Mouse (Mus musculus) heart, embryonic 11.5 days (tissue): ENCODE measurements at regions not wholly inside any gene's neighbourhood (a gene's known extent, or its start where the extent isn't known, plus 50 kb on each side); places are given as distances from the start of the nearest gene placed in this dataset.

ENCODE experiments used
- ATAC-seq: fragments of 200-750 bp; cut with Nextera tagmentation; replicated peaks from 2 replicates; pipeline ENCODE4 v1.8.0; 2017; ENCODE audit warnings: moderate library complexity; ENCODE audit not compliant: insufficient number of reproducible peaks, low FRiP score, low TSS enrichment
- H3K27ac ChIP-seq: fragments of 300-500 bp; sonication (generic); 2 replicates; pipeline ENCODE4 v1.5.1; 2014; ENCODE audit warnings: mild to moderate bottlenecking, low read depth, low read length
- H3K27me3 ChIP-seq: fragments of 300-500 bp; sonication (generic); 2 replicates; pipeline ENCODE4 v1.6.1; 2014; ENCODE audit warnings: mild to moderate bottlenecking, low read length, mixed read lengths; ENCODE audit not compliant: control insufficient read depth, insufficient read depth
- H3K36me3 ChIP-seq: fragments of 300-500 bp; sonication (generic); 2 replicates; pipeline ENCODE4 v1.6.1; 2014; ENCODE audit warnings: mild to moderate bottlenecking, low read length, moderate library complexity, mixed read lengths; ENCODE audit not compliant: control insufficient read depth, insufficient read depth
- H3K4me1 ChIP-seq: fragments of 300-500 bp; sonication (generic); 2 replicates; pipeline ENCODE4 v1.6.1; 2014; ENCODE audit warnings: low read length; ENCODE audit not compliant: control insufficient read depth, insufficient read depth
- H3K4me2 ChIP-seq: fragments of 300-500 bp; sonication (generic); 2 replicates; pipeline ENCODE4 v1.6.1; 2014; ENCODE audit warnings: mild to moderate bottlenecking, moderate library complexity
- H3K4me3 ChIP-seq: fragments of 300-500 bp; sonication (generic); 2 replicates; pipeline ENCODE4 v1.5.1; 2014; ENCODE audit warnings: low read depth, low read length
- H3K9ac ChIP-seq: fragments of 300-500 bp; sonication (generic); 2 replicates; pipeline ENCODE4 v1.6.1; 2014; ENCODE audit warnings: mild to moderate bottlenecking, low read depth, low read length, moderate library complexity
- H3K9me3 ChIP-seq: fragments of 300-500 bp; sonication (generic); replicated peaks from 2 replicates; pipeline ENCODE4 v1.6.1; 2016; ENCODE audit warnings: low read length; ENCODE audit not compliant: control insufficient read depth
- WGBS: fragments of 180-500 bp; shearing (Covaris S2); extraction: QIAGEN DNeasy Blood & Tissue Kit; methylation state at CpG from one replicate; pipeline ENCODE4 v1.1.7; 2014; ENCODE audit not compliant: insufficient replicate concordance; 5-methylcytosine and 5-hydroxymethylcytosine counted together

DNA sequence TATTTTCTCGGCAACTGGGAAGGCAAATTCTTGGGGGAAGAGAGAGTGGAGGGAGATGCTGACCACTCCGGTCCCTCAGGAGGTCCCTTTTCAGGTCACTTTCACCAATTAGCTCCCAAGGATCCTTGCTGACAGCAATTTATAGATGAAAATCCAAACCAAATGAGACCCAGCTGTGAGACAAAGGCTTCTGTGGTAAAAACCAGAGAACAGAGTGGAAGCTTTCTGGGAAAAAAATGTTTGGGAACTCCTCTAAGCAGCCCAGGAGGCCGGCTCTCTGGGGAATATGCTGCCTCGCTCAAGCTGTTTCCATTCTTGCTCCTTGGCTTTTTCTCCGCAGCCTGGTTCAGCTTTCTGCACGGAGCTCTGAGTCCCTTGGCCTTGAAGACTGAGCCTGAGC, 73.5 kb upstream of the Ddit4l start:
- WGBS, result 9% methylated on average over 6 of the region's 6 CpGs
- H3K27me3 ChIP-seq, result no peaks in the 10 kb centered on the region
- H3K9ac ChIP-seq, result 0 out of 2 replicates have a peak overlapping the region, but pooled peaks have one; percentile 0
- H3K27ac ChIP-seq, result no peak overlapping the region
- H3K4me3 ChIP-seq, result peak overlapping the region; percentile 25; the same call in 1 of the 2 replicates
- no peaks in the 10 kb centered on the region for H3K9me3 ChIP-seq
- peak overlapping the region; percentile 60 for H3K4me2 ChIP-seq
- no peaks in the 10 kb centered on the region for H3K36me3 ChIP-seq
- ATAC-seq, result no peak
- H3K4me1 ChIP-seq, result 0 out of 2 replicates have a peak, but pooled peaks cover 2% of the 10 kb centered on the region

DNA sequence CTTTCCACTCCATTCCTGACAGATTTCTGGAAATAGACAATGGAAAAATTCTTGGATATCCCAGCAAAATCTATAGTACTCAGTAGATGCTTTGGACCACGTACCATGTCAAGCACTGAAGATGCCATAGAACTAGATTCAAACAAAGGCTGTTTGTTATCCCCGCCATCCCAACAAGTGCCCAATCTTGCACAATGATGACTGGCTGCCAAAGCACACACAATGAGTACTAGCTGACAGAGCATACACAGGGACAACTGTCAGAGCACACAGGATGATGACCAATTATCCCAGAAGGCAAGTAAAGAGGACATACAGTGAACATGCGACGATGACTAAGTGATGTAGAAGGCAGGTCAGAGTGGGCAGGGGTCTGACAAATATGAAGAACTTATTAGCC, 70.7 kb upstream of the Ddit4l start:
- H3K27me3 ChIP-seq, result no peaks in the 10 kb centered on the region
- no peaks in the 10 kb centered on the region for H3K9me3 ChIP-seq
- H3K4me2 ChIP-seq, result no peak overlapping the region
- no peaks in the 10 kb centered on the region for H3K36me3 ChIP-seq
- H3K4me3 ChIP-seq, result no peak overlapping the region
- H3K4me1 ChIP-seq, result 0 out of 2 replicates have a peak, but pooled peaks cover 2% of the 10 kb centered on the region
- no peak overlapping the region for H3K9ac ChIP-seq
- H3K27ac ChIP-seq, result no peak overlapping the region
- no peak for ATAC-seq
- WGBS, result 85% methylated on average over 4 of the region's 4 CpGs

DNA sequence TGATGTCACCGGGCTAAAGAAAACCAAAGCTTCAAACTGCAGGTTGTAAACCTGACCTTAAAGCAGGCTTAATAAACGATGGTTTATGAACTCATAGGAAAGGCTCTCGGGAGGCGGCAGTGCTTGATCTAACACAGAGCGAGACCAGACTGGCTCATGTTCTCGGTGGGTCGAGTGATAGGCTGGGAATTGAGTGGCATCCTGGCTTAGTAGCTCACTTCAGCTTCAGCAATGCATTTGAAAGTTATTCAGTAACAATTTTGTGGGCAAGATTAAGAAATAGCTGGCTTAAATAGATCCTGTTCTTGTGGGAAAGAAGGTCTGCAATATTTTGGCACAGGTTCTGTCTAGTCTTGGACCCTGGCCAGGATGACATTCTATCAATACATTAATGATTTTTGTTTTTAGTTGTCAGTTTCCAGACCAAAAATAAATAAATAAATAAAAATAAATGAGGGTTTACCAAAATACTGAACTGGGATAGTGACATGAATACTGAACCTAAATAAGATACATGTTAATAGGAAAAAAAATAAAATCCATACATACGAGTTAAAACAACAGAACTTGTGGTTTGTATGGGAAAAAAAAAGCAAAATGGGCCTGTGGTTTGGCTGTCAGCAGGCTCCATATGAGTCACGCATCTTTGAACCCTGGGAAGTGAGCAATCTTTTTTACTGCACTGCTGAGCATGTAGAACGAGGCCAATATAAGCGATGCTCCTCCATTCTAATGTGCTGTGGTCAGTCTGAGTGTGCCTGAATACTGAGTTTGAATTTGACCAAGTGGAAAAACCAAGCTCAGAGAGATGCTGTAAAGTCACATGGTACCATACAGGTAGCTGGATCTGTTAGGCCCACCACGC, 68.7 kb upstream of the Ddit4l start:
- WGBS, result 73% methylated on average over 12 of the region's 12 CpGs
- Histone ChIP-seq H3K4me3 (no peak overlapping the region), H3K9me3 (no peaks in the 10 kb centered on the region), H3K36me3 (no peaks in the 10 kb centered on the region), H3K9ac (no peak overlapping the region), H3K4me1 (0 out of 2 replicates have a peak, but pooled peaks cover 2% of the 10 kb centered on the region), H3K27me3 (no peaks in the 10 kb centered on the region), H3K27ac (no peak overlapping the region), H3K4me2 (no peak overlapping the region)
- ATAC-seq, result no peak

DNA sequence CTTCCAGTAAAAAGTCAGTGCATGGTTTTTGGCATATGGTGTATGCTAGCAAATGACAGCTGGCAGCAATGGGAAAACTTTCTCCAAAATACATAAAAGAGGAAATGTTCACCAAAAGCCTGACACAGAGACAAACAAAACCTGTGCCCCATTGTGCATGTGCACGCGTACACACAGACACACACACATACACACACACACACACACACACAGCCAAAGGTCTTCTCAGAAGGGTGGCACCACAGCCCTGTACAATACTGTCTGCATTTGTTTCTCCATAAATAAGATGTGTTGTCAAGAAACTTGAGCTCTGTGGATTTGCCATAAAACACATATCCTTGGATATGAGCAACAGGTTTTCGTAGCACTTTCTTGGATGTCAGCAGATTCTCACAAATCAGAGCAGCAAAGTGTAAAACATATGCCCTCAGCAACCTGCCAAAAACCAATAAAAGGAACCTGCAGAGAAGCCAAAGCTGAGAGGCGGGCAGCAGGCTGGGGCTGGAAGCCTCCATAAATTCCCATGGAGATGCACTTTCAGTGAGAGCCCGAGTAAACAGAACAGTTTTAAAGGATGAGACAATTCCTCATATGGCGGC, 60.5 kb upstream of the Ddit4l start:
- Histone ChIP-seq H3K9me3 (no peaks in the 10 kb centered on the region), H3K4me1 (no peaks in the 10 kb centered on the region), H3K4me3 (no peak overlapping the region), H3K36me3 (no peaks in the 10 kb centered on the region), H3K27me3 (no peaks in the 10 kb centered on the region), H3K4me2 (no peak overlapping the region), H3K9ac (no peak overlapping the region), H3K27ac (no peak overlapping the region)
- 78% methylated on average over 6 of the region's 6 CpGs for WGBS
- no peak for ATAC-seq

DNA sequence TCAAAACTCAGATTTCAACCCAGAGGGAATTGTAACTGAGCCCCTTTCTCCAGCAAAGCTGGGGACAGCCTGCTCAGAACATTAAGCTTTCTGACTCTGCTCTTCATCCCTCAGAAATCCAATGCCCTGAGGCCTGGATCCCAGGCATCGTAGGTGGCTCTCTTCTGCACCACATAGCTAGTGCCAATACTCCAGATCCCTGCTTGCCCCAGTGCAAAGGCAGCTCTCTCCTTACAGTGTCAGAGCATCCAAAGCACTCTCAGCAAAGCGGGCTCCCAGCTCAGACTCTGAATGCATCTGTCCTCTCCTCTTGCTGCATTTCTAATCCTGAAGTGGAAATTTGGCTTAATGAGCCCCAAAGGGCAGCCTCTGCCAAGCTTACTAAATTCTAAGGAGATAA, 59.4 kb upstream of the Ddit4l start:
- Histone ChIP-seq H3K9me3 (no peaks in the 10 kb centered on the region), H3K27me3 (no peaks in the 10 kb centered on the region), H3K36me3 (no peaks in the 10 kb centered on the region), H3K27ac (no peak overlapping the region), H3K4me3 (no peak overlapping the region), H3K4me2 (no peak overlapping the region), H3K9ac (no peak overlapping the region), H3K4me1 (no peaks in the 10 kb centered on the region)
- WGBS, result 73% methylated on average over 2 of the region's 2 CpGs
- no peak for ATAC-seq

DNA sequence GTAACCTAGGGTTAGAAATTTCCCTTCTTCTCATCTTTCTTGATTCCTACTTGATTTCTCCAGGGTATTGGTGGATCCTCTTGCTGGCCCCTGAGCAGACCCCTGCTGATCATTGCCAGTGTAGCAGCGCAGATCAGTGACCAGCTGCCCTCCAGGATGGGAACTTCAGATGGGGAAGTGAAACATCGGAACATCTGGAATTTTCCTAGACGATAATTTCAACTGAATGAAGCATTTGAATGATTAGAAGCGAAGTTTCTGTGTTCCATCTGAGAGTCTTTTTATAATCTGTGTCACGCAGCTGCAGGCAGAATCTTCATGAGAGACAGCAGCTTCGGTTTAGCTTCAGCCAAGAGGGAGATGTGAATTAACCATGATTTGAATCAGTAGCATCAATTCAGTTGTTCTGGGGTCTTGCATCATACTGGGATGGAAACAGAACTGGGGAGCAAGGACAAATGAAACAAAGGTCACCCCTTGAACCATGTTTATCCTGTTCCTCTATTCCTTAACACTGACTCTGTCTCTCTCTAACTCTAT, 57.8 kb upstream of the Ddit4l start:
- H3K27ac ChIP-seq, result no peak overlapping the region
- no peak overlapping the region for H3K9ac ChIP-seq

DNA sequence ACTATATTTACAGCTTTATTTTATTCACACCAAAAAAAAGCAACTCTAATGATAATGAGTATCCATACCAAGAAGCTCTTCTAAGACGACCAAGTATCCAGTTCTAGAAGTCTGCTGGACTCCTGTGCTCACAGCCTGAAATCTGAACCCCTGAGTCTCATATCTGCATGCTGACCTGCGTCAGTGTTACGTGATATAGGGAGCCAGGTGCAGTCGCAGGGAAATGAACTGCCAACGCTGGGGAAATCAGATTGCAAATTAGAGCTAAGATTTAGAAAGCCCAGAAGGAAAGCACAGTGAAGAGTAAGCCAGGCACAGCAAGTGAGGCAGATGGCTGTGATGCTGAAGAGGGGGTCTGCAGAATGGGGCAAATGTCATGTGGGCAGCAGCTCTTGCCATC, 57.1 kb upstream of the Ddit4l start:
- no peak for ATAC-seq
- H3K4me1 ChIP-seq, result no peaks in the 10 kb centered on the region
- no peak overlapping the region for H3K9ac ChIP-seq
- H3K27me3 ChIP-seq, result no peaks in the 10 kb centered on the region
- no peak overlapping the region for H3K27ac ChIP-seq
- H3K4me2 ChIP-seq, result no peak overlapping the region
- H3K36me3 ChIP-seq, result no peaks in the 10 kb centered on the region
- WGBS, result 60% methylated on average over 5 of the region's 5 CpGs
- H3K9me3 ChIP-seq, result no peaks in the 10 kb centered on the region
- H3K4me3 ChIP-seq, result no peak overlapping the region

More for the DNA sequence above, 57.8 kb upstream of the Ddit4l start:
- Histone ChIP-seq H3K36me3 (no peaks in the 10 kb centered on the region), H3K4me1 (no peaks in the 10 kb centered on the region), H3K9me3 (no peaks in the 10 kb centered on the region), H3K4me2 (no peak overlapping the region), H3K27me3 (no peaks in the 10 kb centered on the region), H3K4me3 (no peak overlapping the region)
- 74% methylated on average over 6 of the region's 6 CpGs for WGBS
- ATAC-seq, result no peak

DNA sequence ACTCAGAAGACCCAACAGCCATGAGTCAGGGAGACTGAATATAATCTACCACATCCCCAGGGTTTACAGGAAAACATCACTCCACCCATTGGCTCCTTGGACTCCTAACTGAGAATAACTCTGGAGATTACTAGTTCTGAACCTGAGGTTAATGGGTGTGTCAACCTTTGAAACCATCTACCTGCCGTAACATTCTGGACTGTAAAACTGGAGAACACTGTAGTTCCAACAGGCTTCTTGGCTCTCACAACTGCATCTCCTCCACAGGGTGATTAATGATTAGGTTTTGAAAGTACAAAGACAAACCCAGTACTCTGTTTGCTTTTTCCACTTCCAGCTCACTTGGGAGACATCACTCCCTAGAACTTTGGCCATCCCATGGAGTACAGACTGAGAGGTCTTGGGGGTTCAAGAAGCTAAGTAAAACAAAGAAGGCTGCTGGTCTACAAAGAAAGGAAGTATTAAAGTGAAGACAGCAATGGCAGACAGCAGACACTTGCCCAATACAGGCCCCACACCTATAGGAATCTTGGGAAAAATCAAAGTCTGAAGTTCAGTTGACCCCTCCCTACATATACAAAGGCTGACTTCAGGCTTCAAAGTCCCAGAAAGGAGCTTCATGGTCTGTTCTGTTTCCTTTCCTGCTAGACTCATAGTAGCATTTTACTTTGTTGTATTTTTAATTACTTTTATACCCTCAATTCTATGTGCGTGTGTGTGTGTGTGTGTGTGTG, 52.7 kb upstream of the Ddit4l start:
- Histone ChIP-seq H3K4me3 (no peak overlapping the region), H3K36me3 (no peaks in the 10 kb centered on the region), H3K4me2 (no peak overlapping the region), H3K9ac (no peak overlapping the region), H3K27ac (no peak overlapping the region), H3K4me1 (no peaks in the 10 kb centered on the region), H3K9me3 (no peaks in the 10 kb centered on the region), H3K27me3 (no peaks in the 10 kb centered on the region)
- ATAC-seq, result no peak
- 84% methylated on average over 2 of the region's 2 CpGs for WGBS
